Mouse (Mus musculus) granulocyte monocyte progenitor cell, adult 5-6 weeks (primary cell): Measurements from ENCODE around the gene Gm6993. TPM values are rescaled to one million over a fixed set of nuclear protein-coding genes. Genes with fewer than 3 reads are reported as not detected.

Source experiments
- ATAC-seq: replicated peaks from 2 replicates; pipeline ENCODE4 v1.8.0; 2016; ENCODE audit warnings: mild to moderate bottlenecking, moderate TSS enrichment, inconsistent platforms; ENCODE audit not compliant: poor library complexity, severe bottlenecking
- total RNA-seq, 2 experiments: library from RNA; stranded (forward) in 1 of 2; stranded (reverse) in 1 of 2; fragments of 200-712, 200-1000 nt in 1 of 2; fragments of >200 nt in 1 of 2; fragmentation: Nextera tagmentation in 1 of 2; gene quantifications; 2 replicates each; pipeline ENCODE4 v1.2.3; 2014 to 2017

The Gm6993 gene
- total RNA-seq, 2 experiments from 2014 or later, result not detected

DNA sequence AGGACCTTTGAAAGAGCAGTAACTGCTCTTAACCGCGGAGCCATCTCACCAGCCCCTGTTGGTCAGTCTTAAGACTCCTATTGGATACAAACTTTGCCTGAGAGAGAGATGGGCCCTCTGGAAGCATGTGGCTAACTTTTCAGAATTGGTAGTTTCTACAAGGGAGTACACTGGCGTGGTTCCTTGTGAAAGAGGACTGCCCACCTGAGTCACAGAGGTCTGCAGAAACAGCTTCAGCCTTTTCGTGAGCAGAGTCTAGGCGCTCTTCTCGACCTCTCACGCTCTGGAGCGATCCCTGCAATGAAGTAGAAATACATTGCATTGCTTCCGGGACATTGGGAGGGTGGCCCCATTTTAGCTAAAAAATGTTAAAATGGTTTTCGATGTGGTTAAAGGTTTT lies 29.8 kb downstream of the Gm6993 start:
- ATAC-seq, result no peak

DNA sequence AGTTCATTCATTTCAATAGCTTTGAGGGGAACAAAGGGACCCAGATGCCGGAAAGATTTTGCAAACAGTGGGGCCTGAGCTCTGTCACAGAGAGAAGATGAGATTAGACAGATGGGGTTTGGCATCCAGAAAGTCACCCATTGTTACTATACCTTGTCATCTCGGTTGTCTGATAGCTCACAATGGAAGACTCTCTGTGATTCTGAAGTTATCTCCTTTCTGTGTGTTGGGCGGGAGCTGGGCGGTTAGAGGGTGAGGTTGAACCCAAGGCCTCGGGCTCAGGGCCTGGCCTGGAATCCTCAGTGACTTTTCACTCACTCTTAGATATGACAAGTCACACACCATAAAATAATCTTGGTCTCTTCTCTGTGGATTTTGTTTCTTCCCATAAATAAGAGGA lies 30.2 kb downstream of the Gm6993 start:
- no peak for ATAC-seq

GRCm38 (mm10) chr12:31271361-31272011 lies 30.9 kb downstream of the Gm6993 start:
- no peak for ATAC-seq

- no peak for ATAC-seq
These were observed 31.6 kb downstream of the Gm6993 start for GRCm38 (mm10) chr12:31272012-31272735.

DNA sequence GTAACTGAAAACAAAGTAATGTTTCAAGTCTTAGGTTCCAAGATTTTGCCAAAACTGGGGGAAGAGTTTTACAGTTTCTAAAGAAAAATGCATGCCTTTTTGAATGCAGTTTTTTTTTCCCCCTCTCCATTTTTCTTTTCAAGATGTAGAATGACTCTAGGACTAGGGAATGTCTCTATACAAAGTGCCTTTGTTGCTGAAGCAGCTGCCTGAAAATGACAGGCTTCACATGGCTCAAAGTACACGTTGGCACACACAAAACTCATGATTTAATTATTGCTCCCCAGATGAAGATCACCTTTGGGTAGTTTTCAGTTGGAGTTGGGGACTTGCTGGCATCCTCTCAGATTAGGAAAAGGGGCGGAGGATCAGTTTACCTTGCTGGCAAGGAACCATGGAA lies 32.3 kb downstream of the Gm6993 start:
- ATAC-seq, result no peak

- ATAC-seq, result no peak
These were observed 33.1 kb downstream of the Gm6993 start for GRCm38 (mm10) chr12:31273646-31274045.

DNA sequence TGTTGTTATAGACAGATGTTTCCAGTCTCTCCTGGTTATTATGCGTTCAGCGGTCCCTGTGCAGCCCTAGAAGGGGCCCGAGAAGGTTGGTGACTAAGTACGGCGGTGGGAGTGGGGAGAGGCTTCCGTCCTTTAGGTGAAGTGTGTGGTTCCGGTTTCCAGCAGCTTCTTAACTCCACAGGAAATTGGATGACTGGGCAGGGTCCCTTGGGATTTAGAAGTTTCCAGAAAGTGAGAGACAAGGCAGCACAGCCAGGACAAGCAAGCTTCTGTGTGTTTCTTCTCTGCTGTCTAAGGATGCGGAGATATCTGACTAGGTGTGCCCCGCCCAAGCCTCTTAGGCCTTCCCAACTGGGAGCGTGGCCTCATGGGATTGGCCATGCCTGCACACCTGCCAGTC lies 34.8 kb downstream of the Gm6993 start:
- no peak for ATAC-seq

DNA sequence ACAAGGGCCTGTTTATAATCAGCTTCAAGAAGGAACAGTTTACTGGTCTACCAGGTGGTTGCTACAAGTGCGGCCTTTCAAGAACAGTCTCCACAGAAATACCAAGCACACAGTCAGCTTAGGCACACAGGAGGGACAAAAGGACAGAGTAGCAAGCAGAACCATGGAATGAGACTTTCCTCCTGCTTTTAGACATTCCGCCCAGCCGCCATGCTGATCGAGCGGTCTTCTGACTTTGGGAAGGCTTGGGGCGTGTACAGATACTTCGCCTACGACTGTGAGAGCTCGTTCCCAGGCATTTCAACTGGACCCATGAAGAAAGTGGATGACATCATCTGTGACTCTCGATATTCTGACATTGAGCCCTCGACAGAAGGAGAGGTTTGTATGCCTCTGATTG lies 37.7 kb downstream of the Gm6993 start:
- ATAC-seq, result no peak

DNA sequence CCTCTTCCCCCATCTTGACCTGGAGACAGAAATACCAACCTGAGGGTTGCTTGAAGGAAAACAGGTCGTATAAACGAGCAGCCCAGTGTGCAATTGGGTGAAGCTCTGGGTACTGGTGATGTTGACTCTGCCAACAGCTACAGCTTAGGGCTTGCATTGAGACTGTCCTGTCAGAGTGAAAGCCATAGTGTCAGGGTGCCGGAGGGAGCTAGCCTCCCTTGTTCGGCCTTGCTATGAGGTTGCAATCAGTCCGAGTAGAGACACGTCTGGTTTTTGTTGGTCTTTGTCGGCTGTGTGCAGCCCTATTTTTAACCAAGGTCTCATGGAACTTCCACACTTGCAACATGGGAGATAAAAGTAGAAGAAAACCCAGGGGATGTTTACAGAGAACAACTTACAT lies 39.7 kb downstream of the Gm6993 start:
- ATAC-seq, result no peak

GRCm38 (mm10) chr12:31281100-31281591 lies 40.6 kb downstream of the Gm6993 start:
- ATAC-seq, result no peak

- ATAC-seq, result no peak
These were observed 41.7 kb downstream of the Gm6993 start for GRCm38 (mm10) chr12:31282241-31282640.

- ATAC-seq, result no peak
These were observed 42.6 kb downstream of the Gm6993 start for GRCm38 (mm10) chr12:31283131-31283530.

GRCm38 (mm10) chr12:31283617-31284136 lies 43.1 kb downstream of the Gm6993 start:
- no peak for ATAC-seq

DNA sequence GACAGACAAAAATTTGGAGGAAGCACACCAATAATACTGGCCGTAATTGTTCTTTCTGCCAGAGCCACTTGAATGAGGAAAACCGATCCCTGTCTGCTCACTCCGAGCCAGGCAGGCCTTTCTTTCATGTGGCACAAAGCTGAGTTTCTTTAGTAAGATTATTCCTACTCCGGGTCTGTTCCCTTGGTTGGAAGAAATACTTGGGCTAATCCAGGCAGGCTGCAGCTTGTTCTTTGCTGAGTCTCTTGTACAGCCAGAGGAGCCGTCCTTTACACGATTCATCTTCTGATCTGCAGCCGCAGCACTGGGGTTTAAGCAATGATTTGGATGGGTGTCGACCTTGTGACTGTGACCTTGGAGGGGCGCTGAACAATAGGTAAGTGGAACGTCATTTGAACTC lies 48.5 kb downstream of the Gm6993 start:
- ATAC-seq, result no peak

Other genes with a start within 250 kb of the Gm6993 start
- not detected in 2 replicates for gene Fam110c, start 166.9 kb upstream of the Gm6993 start, total RNA-seq (2014; fragmentation: Nextera tagmentation)
- 0.31 TPM in 1 of 2 replicates, not detected in the other for gene Fam110c, start 166.9 kb upstream of the Gm6993 start, total RNA-seq (2017)
- not detected in 2 replicates for gene Lamb1, start 24.5 kb downstream of the Gm6993 start, total RNA-seq (2014; fragmentation: Nextera tagmentation)
- gene Lamb1, start 24.5 kb downstream of the Gm6993 start, total RNA-seq (2017), result not detected in 2 replicates
- 72.1 and 92.7 TPM in 2 replicates for gene Dld, start 110.7 kb downstream of the Gm6993 start, total RNA-seq (2014; fragmentation: Nextera tagmentation)
- 166 and 168 TPM in 2 replicates for gene Dld, start 110.7 kb downstream of the Gm6993 start, total RNA-seq (2017)
- gene Slc26a3, start 150.1 kb downstream of the Gm6993 start, total RNA-seq (2014; fragmentation: Nextera tagmentation), result not detected in 2 replicates
- gene Slc26a3, start 150.1 kb downstream of the Gm6993 start, total RNA-seq (2017), result not detected in 2 replicates